Mouse (Mus musculus) kidney, adult 2 months (tissue): ENCODE measurements at regions not wholly inside any gene's neighbourhood (a gene's known extent, or its start where the extent isn't known, plus 50 kb on each side); places are given as distances from the start of the nearest gene placed in this dataset.

Experiments
- CTCF ChIP-seq: fragments of 200-500 bp; conservative IDR thresholded peaks from 2 replicates; pipeline ENCODE4 v1.5.1; 2011; ENCODE audit warnings: low read depth, mild to moderate bottlenecking, control low read depth, low read length, moderate library complexity, mixed read lengths; ENCODE audit not compliant: insufficient read depth, insufficient read length
- POLR2A ChIP-seq: fragments of 200-500 bp; IDR thresholded peaks from one replicate; pipeline ENCODE4 v1.6.1; 2011; ENCODE audit warnings: low read depth, low read length, control low read depth

DNA sequence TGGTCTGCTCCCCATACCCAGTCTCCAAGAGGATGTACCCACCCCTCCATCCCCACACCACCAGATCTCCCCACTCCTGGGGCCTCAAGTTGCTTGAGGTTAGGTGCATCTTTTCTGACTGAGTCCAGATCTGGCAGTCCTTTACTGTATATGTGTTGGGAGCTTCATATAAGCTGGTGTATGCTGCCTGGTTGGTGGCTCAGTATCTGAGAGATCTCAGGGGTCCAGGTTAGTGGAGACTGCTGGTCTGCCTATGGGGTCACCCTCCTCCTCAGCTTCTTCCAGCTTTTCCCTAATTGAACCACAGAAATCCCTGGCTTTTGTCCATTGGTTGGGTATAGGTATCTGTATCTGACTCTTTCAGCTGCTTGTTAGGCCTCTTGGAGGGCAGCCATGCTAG, 118.1 kb upstream of the Far2 start:
- TF ChIP-seq POLR2A, result no peak
- no peak for TF ChIP-seq CTCF
